Mouse (Mus musculus) monocyte, adult 2 months (primary cell): ENCODE results near the gene Mpv17.

Source experiments
- DNase-seq, 2 experiments: peaks; one replicate each; pipeline ENCODE4 v3.0.0; 2022; ENCODE audit warnings: low spot score in 2 of 2, low read depth in 1 of 2

The Mpv17 gene

GRCm38 (mm10) chr5:31188223-31188840 lies 34.3 kb upstream of the Mpv17 start:
- no peak for DNase-seq

- DNase-seq = no peak
These were observed 29.6 kb upstream of the Mpv17 start for GRCm38 (mm10) chr5:31183678-31184077.

- no peak for DNase-seq
These were observed 27.2 kb upstream of the Mpv17 start for GRCm38 (mm10) chr5:31181183-31181770.

GRCm38 (mm10) chr5:31179766-31180630 lies 25.9 kb upstream of the Mpv17 start, which contains the start of the genes Gm29609 and Gtf3c2:
Gene Gm29609 (minus strand): TSS chr5:31179911.
Gene Gtf3c2 (minus strand): TSS chr5:31180144.
- DNase-seq = peak; percentile 75 to 92

GRCm38 (mm10) chr5:31179301-31179765 lies 25.3 kb upstream of the Mpv17 start:
- DNase-seq = peak in 1 of 2 experiments; percentile 27

- no peak for DNase-seq
These were observed 14.6 kb upstream of the Mpv17 start for GRCm38 (mm10) chr5:31168630-31169029.

GRCm38 (mm10) chr5:31164878-31165277 lies 10.8 kb upstream of the Mpv17 start:
- no peak for DNase-seq

GRCm38 (mm10) chr5:31162462-31162861 lies 8.4 kb upstream of the Mpv17 start:
- no peak for DNase-seq

- no peak for DNase-seq
These were observed 417 bp downstream of the Mpv17 start for GRCm38 (mm10) chr5:31153516-31154151.

- DNase-seq = no peak
These were observed 2.3 kb downstream of the Mpv17 start for GRCm38 (mm10) chr5:31151746-31152145.

GRCm38 (mm10) chr5:31149781-31150180 lies 4.3 kb downstream of the Mpv17 start:
- no peak for DNase-seq

- no peak for DNase-seq
These were observed 15.1 kb downstream of the Mpv17 start for GRCm38 (mm10) chr5:31138968-31139425.

- no peak for DNase-seq
These were observed 15.6 kb downstream of the Mpv17 start, which contains the start of gene Ucn for GRCm38 (mm10) chr5:31138241-31138967. Gene Ucn (minus strand): TSS chr5:31138829.

- DNase-seq = no peak
These were observed 16.4 kb downstream of the Mpv17 start for GRCm38 (mm10) chr5:31137658-31138057.

- DNase-seq = no peak
These were observed 17.2 kb downstream of the Mpv17 start for GRCm38 (mm10) chr5:31136730-31137424.

- DNase-seq = no peak
These were observed 28.0 kb downstream of the Mpv17 start for GRCm38 (mm10) chr5:31126050-31126449.

GRCm38 (mm10) chr5:31123481-31123880 lies 30.6 kb downstream of the Mpv17 start:
- DNase-seq = no peak

- DNase-seq = no peak
These were observed 32.9 kb downstream of the Mpv17 start for GRCm38 (mm10) chr5:31121111-31121510.

GRCm38 (mm10) chr5:31116912-31117311 lies 37.1 kb downstream of the Mpv17 start:
- no peak for DNase-seq

- no peak for DNase-seq
These were observed 37.7 kb downstream of the Mpv17 start, which contains the start of gene Trim54 for GRCm38 (mm10) chr5:31116354-31116753. Gene Trim54 (plus strand): TSS chr5:31116712.
